Mouse (Mus musculus) urinary bladder, postnatal 4 days (tissue): Measurements from ENCODE around the gene Sfswap.
"Not testable (repeated sequence)": the region's sequence is repeated elsewhere in the genome, so short reads cannot be mapped to it uniquely, and the experiment has no call there.

Experiments
- DNase-seq, 2 experiments: peaks; one replicate each; pipeline ENCODE4 v3.0.0; 2021 to 2022; ENCODE audit warnings: low spot score in 2 of 2

The Sfswap gene

GRCm38 (mm10) chr5:129586016-129586415 is 85.0 kb downstream of the Sfswap start:
- peak; percentile 69 to 87 for DNase-seq

GRCm38 (mm10) chr5:129586471-129586870 is 85.5 kb downstream of the Sfswap start:
- no peak for DNase-seq

GRCm38 (mm10) chr5:129590915-129591314 is 89.9 kb downstream of the Sfswap start:
- DNase-seq = no peak

GRCm38 (mm10) chr5:129594116-129595114 is 93.4 kb downstream of the Sfswap start:
- peak; percentile 68 to 90 for DNase-seq

- peak in 1 of 2 experiments; percentile 55 for DNase-seq
Observed at GRCm38 (mm10) chr5:129602071-129602487, 101.1 kb downstream of the Sfswap start.

- DNase-seq = no peak
Observed at GRCm38 (mm10) chr5:129607476-129607875, 106.5 kb downstream of the Sfswap start.

GRCm38 (mm10) chr5:129611060-129611459 is 110.0 kb downstream of the Sfswap start:
- DNase-seq = peak; percentile 52 to 70

GRCm38 (mm10) chr5:129620600-129620999 is 119.6 kb downstream of the Sfswap start:
- not testable (repeated sequence) for DNase-seq
